Mouse (Mus musculus): ENCODE measurements at regions not wholly inside any gene's neighbourhood (a gene's known extent, or its start where the extent isn't known, plus 50 kb on each side); places are given as distances from the start of the nearest gene placed in this dataset.
A peak's percentile ranks its signal among the peaks of the same experiment; 100 is the strongest.

DNA sequence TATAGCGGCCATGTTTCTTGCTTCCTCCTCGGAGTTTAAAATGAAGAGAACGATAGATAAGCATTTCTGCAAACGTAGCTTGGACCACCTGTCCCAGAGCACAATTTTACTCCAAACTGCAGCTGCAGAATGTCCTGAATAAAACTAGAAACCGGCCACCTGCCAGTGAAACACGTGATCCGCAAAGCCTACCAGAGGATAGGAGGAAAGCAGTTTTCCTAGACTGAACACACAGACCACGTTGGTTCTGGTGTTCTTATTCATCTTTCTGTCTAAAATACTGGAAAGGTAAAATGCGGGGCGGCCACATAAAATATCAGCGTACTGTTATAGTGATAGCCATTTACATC, 80.4 kb downstream of the Arrdc3 start:
- no peak for DNase-seq
- Histone ChIP-seq H3K9ac (no peak overlapping the region), H3K9me3 (ENCODE audit: low read length) (no peaks in the 10 kb centered on the region), H3K36me3 (ENCODE audit: insufficient read depth) (no peaks in the 10 kb centered on the region), H3K27me3 (ENCODE audit: insufficient read depth, low read length) (no peaks in the 10 kb centered on the region), H3K4me1 (ENCODE audit: insufficient read depth) (no peaks in the 10 kb centered on the region), H3K4me2 (ENCODE audit: low read depth) (peak overlapping the region; percentile 76), H3K4me3 (ENCODE audit: low read depth, low read length) (peak overlapping the region; percentile 57; the same call in 1 of the 2 replicates), H3K27ac (ENCODE audit: low read depth, low read length) (peak overlapping the region; percentile 71)
- ATAC-seq = no peak
- WGBS = 76% methylated on average over 11 of the region's 11 CpGs
- no peak for TF ChIP-seq CTCF (IDR thresholded peaks at IDR 0.05; ENCODE audit: low read depth)

DNA sequence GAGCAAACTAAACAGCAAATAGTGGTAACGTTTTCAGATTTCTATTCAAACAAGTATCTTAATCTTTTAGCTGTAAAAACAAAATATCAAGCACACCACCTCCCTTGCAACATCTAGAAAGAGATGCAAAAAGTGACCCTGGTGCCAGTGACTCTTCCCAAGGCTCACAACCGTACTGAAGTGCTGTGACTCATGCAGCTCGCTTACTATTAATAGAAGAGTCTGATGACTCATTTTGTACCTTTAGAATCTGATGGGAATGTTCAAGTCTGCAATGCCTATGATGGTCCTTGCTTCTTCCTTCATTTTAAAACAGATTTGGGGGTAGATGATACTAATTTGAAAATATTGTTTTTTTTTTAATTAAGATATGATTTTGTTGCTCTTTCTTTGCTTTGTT, 88.5 kb downstream of the Arrdc3 start:
- Histone ChIP-seq H3K4me2 (ENCODE audit: low read depth) (no peak overlapping the region), H3K9me3 (ENCODE audit: low read length) (no peaks in the 10 kb centered on the region), H3K27ac (ENCODE audit: low read depth, low read length) (no peak overlapping the region), H3K27me3 (ENCODE audit: insufficient read depth, low read length) (no peaks in the 10 kb centered on the region), H3K4me3 (ENCODE audit: low read depth, low read length) (no peak overlapping the region), H3K36me3 (ENCODE audit: insufficient read depth) (no peaks in the 10 kb centered on the region), H3K4me1 (ENCODE audit: insufficient read depth) (no peaks in the 10 kb centered on the region), H3K9ac (no peak overlapping the region)
- ATAC-seq (no peak), DNase-seq (no peak)
- 80% methylated on average over 3 of the region's 3 CpGs for WGBS
- TF ChIP-seq CTCF (IDR thresholded peaks at IDR 0.05; ENCODE audit: low read depth) = no peak

DNA sequence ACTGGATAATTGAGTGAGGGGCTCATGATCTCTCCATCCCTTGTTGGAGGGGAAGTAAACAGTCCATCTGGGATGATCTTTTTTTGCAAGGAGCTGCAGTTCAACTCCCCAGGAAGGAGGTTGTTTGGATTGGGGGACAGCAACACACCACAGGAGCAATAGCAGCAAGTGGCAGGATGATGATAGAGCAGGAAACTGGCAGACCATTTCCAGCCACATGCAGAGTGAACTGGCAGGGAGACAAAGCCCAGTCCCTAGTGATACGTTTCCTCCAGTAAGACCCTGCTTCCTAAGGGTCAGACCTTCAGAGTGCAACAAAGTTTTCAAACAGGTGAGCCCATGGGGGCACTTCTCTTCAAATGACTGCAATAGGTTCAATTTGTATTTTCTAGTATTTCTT, 91.2 kb downstream of the Arrdc3 start:
- no peak for TF ChIP-seq CTCF (IDR thresholded peaks at IDR 0.05; ENCODE audit: low read depth)
- 33% methylated on average over 1 of the region's 1 CpGs for WGBS
- no peaks in the 10 kb centered on the region for H3K36me3 ChIP-seq (ENCODE audit: insufficient read depth)
- H3K27ac ChIP-seq (ENCODE audit: low read depth, low read length) = no peak overlapping the region
- DNase-seq (no peak), ATAC-seq (no peak)
- H3K4me1 ChIP-seq (ENCODE audit: insufficient read depth) = no peaks in the 10 kb centered on the region
- no peak overlapping the region for H3K4me2 ChIP-seq (ENCODE audit: low read depth)
- H3K9ac ChIP-seq = no peak overlapping the region
- H3K4me3 ChIP-seq (ENCODE audit: low read depth, low read length) = no peak overlapping the region
- no peaks in the 10 kb centered on the region for H3K27me3 ChIP-seq (ENCODE audit: insufficient read depth, low read length)
- no peaks in the 10 kb centered on the region for H3K9me3 ChIP-seq (ENCODE audit: low read length)

DNA sequence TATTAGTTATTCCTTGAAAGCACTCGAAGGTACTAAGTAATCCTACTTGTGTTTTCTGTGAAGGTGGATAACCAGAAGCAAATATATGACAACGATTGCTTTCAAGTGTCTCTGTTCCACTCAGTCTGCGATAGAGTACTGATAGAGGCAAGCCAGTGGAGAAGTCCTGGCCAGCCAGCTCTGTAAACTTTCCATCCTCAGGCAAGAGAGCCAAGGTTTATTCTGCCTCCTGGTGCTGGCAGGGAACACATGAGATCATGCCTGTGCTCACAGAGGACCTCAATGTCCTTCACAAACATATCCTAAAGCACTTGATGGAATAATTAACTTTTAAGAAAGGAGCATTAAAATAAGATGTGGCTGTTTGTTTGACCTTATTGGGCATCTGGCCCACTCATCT, 94.1 kb downstream of the Arrdc3 start:
- Histone ChIP-seq H3K4me2 (ENCODE audit: low read depth) (no peak overlapping the region), H3K4me1 (ENCODE audit: insufficient read depth) (no peaks in the 10 kb centered on the region), H3K4me3 (ENCODE audit: low read depth, low read length) (no peak overlapping the region), H3K9me3 (ENCODE audit: low read length) (no peaks in the 10 kb centered on the region), H3K27me3 (ENCODE audit: insufficient read depth, low read length) (no peaks in the 10 kb centered on the region), H3K9ac (no peak overlapping the region), H3K27ac (ENCODE audit: low read depth, low read length) (no peak overlapping the region), H3K36me3 (ENCODE audit: insufficient read depth) (no peaks in the 10 kb centered on the region)
- no peak for ATAC-seq
- TF ChIP-seq CTCF (IDR thresholded peaks at IDR 0.05; ENCODE audit: low read depth) = no peak
- WGBS = 85% methylated on average over 3 of the region's 3 CpGs
- no peak for DNase-seq

DNA sequence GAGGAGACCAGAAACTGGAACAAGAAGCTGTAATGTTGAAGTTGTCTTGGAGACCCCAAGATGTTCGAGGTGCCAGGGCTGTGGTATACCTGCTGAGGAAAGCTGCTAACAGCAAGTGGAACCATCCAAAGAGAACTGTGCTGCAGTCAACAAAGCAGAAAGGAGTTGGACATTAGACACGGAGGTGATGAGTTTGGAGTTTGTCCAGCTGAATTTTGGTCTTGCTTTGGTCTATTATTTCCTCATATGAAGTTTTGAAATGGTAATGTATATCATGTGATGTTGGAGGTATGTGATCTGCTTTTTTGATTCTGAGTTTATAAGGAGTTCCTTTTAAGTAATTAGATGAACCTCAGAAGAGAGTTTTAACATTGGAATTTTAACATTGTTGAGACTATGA, 98.0 kb downstream of the Arrdc3 start:
- Histone ChIP-seq H3K4me2 (ENCODE audit: low read depth) (no peak overlapping the region), H3K9me3 (ENCODE audit: low read length) (no peaks in the 10 kb centered on the region), H3K36me3 (ENCODE audit: insufficient read depth) (no peaks in the 10 kb centered on the region), H3K9ac (no peak overlapping the region), H3K4me1 (ENCODE audit: insufficient read depth) (no peaks in the 10 kb centered on the region), H3K4me3 (ENCODE audit: low read depth, low read length) (no peak overlapping the region), H3K27ac (ENCODE audit: low read depth, low read length) (no peak overlapping the region), H3K27me3 (ENCODE audit: insufficient read depth, low read length) (no peaks in the 10 kb centered on the region)
- ATAC-seq = no peak
- 88% methylated on average over 2 of the region's 2 CpGs for WGBS
- TF ChIP-seq CTCF (IDR thresholded peaks at IDR 0.05; ENCODE audit: low read depth) = no peak
- DNase-seq = no peak

DNA sequence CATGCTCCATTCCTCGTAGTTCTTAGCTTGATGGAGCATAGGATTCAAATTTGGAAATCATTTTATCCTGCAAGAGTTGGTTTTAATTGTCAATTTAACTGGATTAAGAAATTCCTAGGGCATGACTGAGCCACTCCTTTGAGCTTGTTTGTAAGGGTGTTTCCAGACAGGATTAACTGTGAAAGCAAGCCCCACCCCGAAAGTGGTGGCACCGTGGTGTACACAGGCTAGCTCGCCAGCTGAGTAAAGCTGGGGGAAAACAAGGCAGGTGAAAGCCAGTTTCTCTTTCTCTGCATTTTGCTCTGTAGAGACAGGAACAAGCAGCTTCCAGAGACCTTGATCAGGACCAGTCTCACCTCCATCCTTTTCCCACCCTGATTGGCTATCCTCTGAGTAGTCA, 103.5 kb downstream of the Arrdc3 start:
- ATAC-seq (no peak), DNase-seq (no peak)
- no peaks in the 10 kb centered on the region for H3K9me3 ChIP-seq (ENCODE audit: low read length)
- H3K4me3 ChIP-seq (ENCODE audit: low read depth, low read length) = no peak overlapping the region
- H3K4me2 ChIP-seq (ENCODE audit: low read depth) = no peak overlapping the region
- no peak for TF ChIP-seq CTCF (IDR thresholded peaks at IDR 0.05; ENCODE audit: low read depth)
- WGBS = 7% methylated on average over 4 of the region's 4 CpGs
- H3K36me3 ChIP-seq (ENCODE audit: insufficient read depth) = no peaks in the 10 kb centered on the region
- no peaks in the 10 kb centered on the region for H3K27me3 ChIP-seq (ENCODE audit: insufficient read depth, low read length)
- H3K4me1 ChIP-seq (ENCODE audit: insufficient read depth) = no peaks in the 10 kb centered on the region
- no peak overlapping the region for H3K9ac ChIP-seq
- no peak overlapping the region for H3K27ac ChIP-seq (ENCODE audit: low read depth, low read length)

DNA sequence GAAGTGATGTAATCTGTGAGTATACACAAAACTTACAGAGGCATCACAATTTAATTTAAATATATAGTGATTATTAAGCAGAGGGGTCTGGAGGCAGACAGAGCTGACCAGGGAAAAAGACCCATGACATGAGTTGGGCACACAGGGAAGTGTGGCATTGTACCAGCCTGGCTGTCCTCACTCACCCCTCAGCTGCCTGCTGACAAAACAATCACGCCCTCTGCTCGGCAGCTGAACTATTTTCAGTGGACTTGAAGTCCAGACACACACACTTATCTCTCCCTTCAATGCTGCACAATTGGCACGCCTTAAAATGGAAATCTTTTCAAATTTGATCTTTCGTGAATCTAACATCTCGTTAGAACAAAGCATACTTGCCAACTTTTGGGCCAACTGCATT, 106.6 kb downstream of the Arrdc3 start:
- Histone ChIP-seq H3K4me1 (ENCODE audit: insufficient read depth) (no peaks in the 10 kb centered on the region), H3K9me3 (ENCODE audit: low read length) (no peaks in the 10 kb centered on the region), H3K27me3 (ENCODE audit: insufficient read depth, low read length) (no peaks in the 10 kb centered on the region), H3K27ac (ENCODE audit: low read depth, low read length) (no peak overlapping the region), H3K4me3 (ENCODE audit: low read depth, low read length) (no peak overlapping the region), H3K36me3 (ENCODE audit: insufficient read depth) (no peaks in the 10 kb centered on the region), H3K9ac (no peak overlapping the region), H3K4me2 (ENCODE audit: low read depth) (no peak overlapping the region)
- no peak for DNase-seq
- WGBS = 63% methylated on average over 5 of the region's 5 CpGs
- no peak for TF ChIP-seq CTCF (IDR thresholded peaks at IDR 0.05; ENCODE audit: low read depth)
- no peak for ATAC-seq

DNA sequence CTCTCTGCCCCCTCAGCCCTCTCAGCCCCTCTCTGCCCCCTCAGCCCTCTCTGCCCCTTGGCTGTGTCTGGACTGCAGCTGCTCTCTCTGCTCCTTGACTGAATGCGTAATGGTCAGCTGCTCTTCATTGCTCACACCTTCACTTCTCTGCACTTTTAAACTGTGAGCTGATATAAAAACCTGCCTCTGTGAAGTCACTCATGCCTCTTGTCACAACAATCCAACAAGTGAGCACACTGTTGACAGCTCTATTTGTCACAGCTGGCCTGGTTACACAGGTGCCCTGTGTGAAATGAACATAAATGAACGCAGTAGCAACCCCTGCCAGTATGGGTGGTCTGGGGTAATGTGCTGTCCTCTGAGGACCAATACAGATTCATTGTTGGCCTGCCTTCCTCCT, 109.2 kb downstream of the Arrdc3 start:
- no peak overlapping the region for H3K27ac ChIP-seq (ENCODE audit: low read depth, low read length)
- WGBS = 69% methylated on average over 2 of the region's 2 CpGs
- no peaks in the 10 kb centered on the region for H3K36me3 ChIP-seq (ENCODE audit: insufficient read depth)
- H3K4me2 ChIP-seq (ENCODE audit: low read depth) = no peak overlapping the region
- no peak for TF ChIP-seq CTCF (IDR thresholded peaks at IDR 0.05; ENCODE audit: low read depth)
- no peak for DNase-seq
- ATAC-seq = no peak
- H3K4me3 ChIP-seq (ENCODE audit: low read depth, low read length) = no peak overlapping the region
- no peak overlapping the region for H3K9ac ChIP-seq
- H3K27me3 ChIP-seq (ENCODE audit: insufficient read depth, low read length) = no peaks in the 10 kb centered on the region
- H3K4me1 ChIP-seq (ENCODE audit: insufficient read depth) = no peaks in the 10 kb centered on the region
- H3K9me3 ChIP-seq (ENCODE audit: low read length) = no peaks in the 10 kb centered on the region

Data from forebrain, postnatal 0 days (tissue).